Mouse (Mus musculus) limb, embryonic 14.5 days (tissue): ENCODE data around the gene Mrpl23. TPM values are rescaled to one million over a fixed set of nuclear protein-coding genes. Genes with fewer than 3 reads are reported as not detected.

ENCODE experiments used
- ATAC-seq: fragments of 200-750 bp; cut with Nextera tagmentation; 2 replicates; pipeline ENCODE4 v1.8.0; 2017; ENCODE audit warnings: low read depth, moderate number of reproducible peaks, moderate TSS enrichment; ENCODE audit not compliant: low FRiP score
- DNase-seq: peaks from one replicate; pipeline ENCODE4 v3.0.0-alpha.2; 2015; ENCODE audit warnings: low spot score
- H3K27ac ChIP-seq: fragments of 300-500 bp; sonication (generic); replicated peaks from 2 replicates; pipeline ENCODE4 v1.5.1; 2014; ENCODE audit warnings: low read depth, mild to moderate bottlenecking, low read length, moderate library complexity, mixed read lengths
- H3K27me3 ChIP-seq: fragments of 300-500 bp; sonication (generic); 2 replicates; pipeline ENCODE4 v1.6.1; 2014; ENCODE audit warnings: low read length, mixed read lengths; ENCODE audit not compliant: control insufficient read depth, insufficient read depth
- H3K36me3 ChIP-seq: fragments of 300-500 bp; sonication (generic); 2 replicates; pipeline ENCODE4 v1.6.1; 2014; ENCODE audit warnings: mild to moderate bottlenecking, low read length, moderate library complexity, mixed read lengths; ENCODE audit not compliant: control insufficient read depth, insufficient read depth
- H3K4me1 ChIP-seq: fragments of 300-500 bp; sonication (generic); 2 replicates; pipeline ENCODE4 v1.6.1; 2014; ENCODE audit warnings: antibody characterized with exemption, low read length, mixed read lengths; ENCODE audit not compliant: control insufficient read depth, insufficient read depth
- H3K4me2 ChIP-seq: fragments of 300-500 bp; sonication (generic); replicated peaks from 2 replicates; pipeline ENCODE4 v1.6.1; 2014; ENCODE audit warnings: low read depth, mild to moderate bottlenecking, low read length, moderate library complexity; ENCODE audit not compliant: severe bottlenecking
- H3K4me3 ChIP-seq: fragments of 300-500 bp; sonication (generic); replicated peaks from 2 replicates; pipeline ENCODE4 v1.5.1; 2014; ENCODE audit warnings: low read length
- H3K9ac ChIP-seq: fragments of 300-500 bp; sonication (generic); 2 replicates; pipeline ENCODE4 v1.6.1; 2014; ENCODE audit warnings: mild to moderate bottlenecking, low read depth, low read length, moderate library complexity; ENCODE audit not compliant: severe bottlenecking
- H3K9me3 ChIP-seq: fragments of 300-500 bp; sonication (generic); 2 replicates; pipeline ENCODE4 v1.6.1; 2016; ENCODE audit warnings: low read length; ENCODE audit not compliant: control insufficient read depth
- POLR2A ChIP-seq: fragments of 200-500 bp; IDR thresholded peaks from 2 replicates; pipeline ENCODE4 v1.8.0; 2012; ENCODE audit warnings: inconsistent platforms, mild to moderate bottlenecking, moderate library complexity, borderline replicate concordance; ENCODE audit not compliant: insufficient read depth, insufficient read length; ENCODE audit errors: extremely low read depth
- WGBS: fragments of 180-500 bp; shearing (Covaris S2); extraction: QIAGEN DNeasy Blood & Tissue Kit; methylation state at CpG from one replicate; pipeline ENCODE4 v1.1.7; 2014; 5-methylcytosine and 5-hydroxymethylcytosine counted together
- polyA plus RNA-seq, 2 experiments: library from polyadenylated mRNA; depleted of rRNA in 1 of 2; stranded (reverse) in 1 of 2; unstranded in 1 of 2; fragments of >200 nt; fragmentation: Nextera tagmentation in 1 of 2; extraction: Ambion mirVana in 1 of 2; gene quantifications; 2 replicates each; pipeline versions ENCODE4 v1.2.1 to v1.2.3; 2012 to 2014

Mrpl23 gene
- polyA plus RNA-seq, 2 experiments, result 30.0 to 94.6 TPM

- no peak overlapping the region for H3K4me2 ChIP-seq
- ATAC-seq (no peak), DNase-seq (no peak)
- WGBS, result 67% methylated on average over 4 of the region's 4 CpGs
- TF ChIP-seq POLR2A, result no peak
- no peak overlapping the region for H3K9ac ChIP-seq
- no peaks in the 10 kb centered on the region for H3K27me3 ChIP-seq
- H3K9me3 ChIP-seq, result no peaks in the 10 kb centered on the region
- H3K36me3 ChIP-seq, result no peaks in the 10 kb centered on the region
- no peak overlapping the region for H3K4me3 ChIP-seq
- H3K27ac ChIP-seq, result no peak overlapping the region
- H3K4me1 ChIP-seq, result peaks cover 53% of the 10 kb centered on the region
Measured at GRCm38 (mm10) chr7:142520331-142520730, 12.2 kb upstream of the Mrpl23 start.

DNA sequence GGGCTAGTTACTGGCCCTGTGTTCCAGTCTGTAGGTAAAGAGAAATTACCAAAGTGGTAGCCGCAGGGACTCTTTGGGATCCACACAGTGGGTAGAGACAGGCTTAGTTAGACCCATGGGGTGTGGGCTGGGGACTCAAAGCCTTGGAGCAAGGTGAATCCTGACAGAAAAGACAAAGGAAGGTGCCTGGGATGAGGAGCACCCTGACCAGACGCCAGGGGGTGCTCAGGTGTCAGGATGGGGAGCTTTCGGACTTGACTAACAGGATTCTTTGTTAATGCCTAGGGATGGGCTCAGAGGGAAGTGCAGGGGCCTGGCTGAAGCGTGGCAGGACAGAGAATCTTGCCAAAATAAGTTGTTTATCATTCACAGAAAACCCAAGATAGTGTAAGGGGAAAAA lies 10.1 kb upstream of the Mrpl23 start:
- peaks cover 52% of the 10 kb centered on the region for H3K4me1 ChIP-seq
- DNase-seq (no peak), ATAC-seq (peak; percentile 23; the same call in 1 of the 2 replicates)
- no peak overlapping the region for H3K9ac ChIP-seq
- H3K36me3 ChIP-seq, result no peaks in the 10 kb centered on the region
- 28% methylated on average over 4 of the region's 4 CpGs for WGBS
- peak overlapping the region; percentile 80; the same call in 1 of the 2 replicates for H3K27ac ChIP-seq
- H3K4me3 ChIP-seq, result no peak overlapping the region
- TF ChIP-seq POLR2A, result no peak
- no peaks in the 10 kb centered on the region for H3K9me3 ChIP-seq
- H3K4me2 ChIP-seq, result no peak overlapping the region
- H3K27me3 ChIP-seq, result no peaks in the 10 kb centered on the region

DNA sequence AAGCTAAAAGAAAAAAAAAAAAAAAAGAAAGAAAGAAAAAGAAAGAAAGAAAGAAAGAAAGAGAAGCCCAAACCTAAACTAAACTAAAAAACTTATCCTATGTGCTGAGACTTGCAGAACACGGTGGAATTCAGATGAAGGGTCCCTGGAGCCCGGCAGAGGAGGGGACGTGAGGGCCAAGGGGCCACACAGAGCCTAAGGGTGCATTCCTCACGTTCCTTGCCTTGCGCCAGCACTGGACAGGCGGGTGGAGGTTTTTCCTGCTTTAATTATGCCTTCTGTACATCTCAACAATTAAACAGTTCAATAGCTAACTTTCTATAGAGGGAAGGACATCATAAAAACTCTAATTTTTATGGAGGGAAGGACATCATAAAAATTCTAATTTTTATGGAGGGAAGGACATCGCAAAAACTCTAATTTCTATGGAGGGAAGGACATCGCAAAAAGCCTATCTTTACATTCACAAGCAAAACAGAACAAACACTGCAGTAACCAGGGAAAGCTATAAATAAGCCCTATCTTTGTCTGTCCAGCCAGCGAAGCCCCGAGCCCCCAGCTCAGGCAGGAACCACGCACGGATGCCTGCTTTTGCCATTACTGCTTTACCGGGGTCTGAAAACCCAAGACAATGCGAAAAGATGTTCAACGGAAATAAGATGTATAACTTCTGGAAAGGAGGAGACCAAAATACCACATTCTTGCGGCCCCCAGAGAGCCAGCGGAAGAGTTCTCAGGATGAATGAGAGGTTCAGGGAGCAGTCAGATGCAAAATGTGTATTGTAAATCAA lies 9.1 kb upstream of the Mrpl23 start:
- Histone ChIP-seq H3K9ac (no peak overlapping the region), H3K4me3 (no peak overlapping the region), H3K36me3 (no peaks in the 10 kb centered on the region), H3K9me3 (no peaks in the 10 kb centered on the region), H3K27me3 (no peaks in the 10 kb centered on the region), H3K4me2 (no peak overlapping the region), H3K4me1 (peaks cover 60% of the 10 kb centered on the region), H3K27ac (peak overlapping the region; percentile 80)
- WGBS, result 30% methylated on average over 17 of the region's 17 CpGs
- no peak for TF ChIP-seq POLR2A
- DNase-seq (no peak), ATAC-seq (0 out of 2 replicates have a peak, but pooled peaks have one; percentile 16)

- Histone ChIP-seq H3K9me3 (no peaks in the 10 kb centered on the region), H3K4me2 (no peak overlapping the region), H3K27ac (peak overlapping the region; percentile 73), H3K36me3 (no peaks in the 10 kb centered on the region), H3K9ac (no peak overlapping the region), H3K4me3 (no peak overlapping the region), H3K4me1 (peaks cover 70% of the 10 kb centered on the region), H3K27me3 (no peaks in the 10 kb centered on the region)
- ATAC-seq (no peak; the same call in 1 of the 2 replicates), DNase-seq (no peak)
- no peak for TF ChIP-seq POLR2A
- 43% methylated on average over 13 of the region's 13 CpGs for WGBS
Measured at GRCm38 (mm10) chr7:142525342-142526178, 6.9 kb upstream of the Mrpl23 start.

DNA sequence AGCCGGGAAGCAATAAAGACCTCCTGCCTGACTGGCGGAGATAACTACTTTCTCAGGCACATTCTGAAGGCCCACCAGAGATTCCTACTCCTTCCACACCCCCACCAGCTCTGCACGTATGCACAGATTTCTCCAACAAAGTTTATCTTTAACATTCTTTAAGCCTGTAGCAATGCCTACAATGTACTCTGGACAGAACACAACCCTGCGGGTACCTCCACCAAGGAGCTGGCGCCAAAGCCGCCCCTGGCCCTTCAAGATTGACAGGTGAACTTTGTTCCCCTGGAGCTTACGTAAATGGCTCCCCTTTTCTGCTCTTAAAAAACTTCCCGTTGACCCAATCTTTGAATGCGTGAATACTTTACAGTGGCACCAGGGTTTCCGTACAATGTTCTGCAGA lies 3.1 kb upstream of the Mrpl23 start:
- Histone ChIP-seq H3K9ac (no peak overlapping the region), H3K4me1 (peaks cover 75% of the 10 kb centered on the region), H3K36me3 (no peaks in the 10 kb centered on the region), H3K4me2 (no peak overlapping the region), H3K27ac (no peak overlapping the region), H3K9me3 (no peaks in the 10 kb centered on the region), H3K4me3 (no peak overlapping the region), H3K27me3 (no peaks in the 10 kb centered on the region)
- no peak for ATAC-seq
- TF ChIP-seq POLR2A, result no peak
- no peak for DNase-seq
- 52% methylated on average over 10 of the region's 10 CpGs for WGBS
